ENCODE assay signal across 19 mouse cellular contexts in the genomic region with DNA sequence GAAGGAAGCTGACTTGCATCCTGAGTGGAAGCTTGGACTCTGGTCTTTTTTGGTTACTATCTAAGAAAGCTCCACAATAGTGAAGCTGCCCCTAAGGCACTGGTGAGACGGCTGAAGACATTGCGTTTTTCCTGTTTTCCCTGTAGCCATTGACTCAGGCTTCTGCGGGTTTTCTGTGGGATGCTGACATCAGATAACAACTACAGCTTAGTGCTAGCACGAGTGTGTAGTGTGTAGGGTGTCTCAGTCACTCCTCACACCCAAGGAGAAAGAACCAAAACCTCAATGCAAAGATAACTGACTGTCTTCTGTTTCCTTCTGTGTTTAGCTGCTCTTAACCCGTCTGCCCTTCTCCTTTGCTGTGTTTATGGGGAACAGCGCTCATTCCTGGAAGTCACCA.
"Had no signal": no experiment of that assay in that cellular context is flagged by ENCODE, and none has a peak within 500 bp of the region (broad histone marks: within the 10 kb centered on the region; RNA-seq: fewer than 3 reads in every experiment).

No protein-coding gene starts in this region.

- H3K9me3 ChIP-seq: intestine, embryonic 15.5 days; midbrain, embryonic 10.5 days; midbrain, embryonic 13.5 days; neural tube, embryonic 13.5 days; stomach, embryonic 15.5 days had no signal

- H3K36me3 ChIP-seq: stomach, embryonic 15.5 days had no signal

- H3K9ac ChIP-seq: intestine, embryonic 15.5 days; liver, embryonic 14.5 days; midbrain, embryonic 13.5 days; neural tube, embryonic 13.5 days; stomach, embryonic 15.5 days had no signal

- ATAC-seq: intestine, embryonic 15.5 days; midbrain, embryonic 13.5 days; midbrain, embryonic 16.5 days had no signal

- H3K27ac ChIP-seq: intestine, embryonic 15.5 days; kidney, postnatal 0 days; layer of hippocampus, adult 2 months; liver, embryonic 14.5 days; macrophage; midbrain, embryonic 10.5 days; midbrain, embryonic 13.5 days; neural tube, embryonic 13.5 days; stomach, embryonic 15.5 days had no signal

- DNase-seq: kidney, adult 11 months; layer of hippocampus, adult 9-11 months; retina, postnatal 1 day; right cerebral cortex, postnatal 25 days; spleen, adult 18-20 months; thymus, adult 2 months; thymus, postnatal 14 days; thymus, postnatal 4 days had no signal

- H3K27me3 ChIP-seq: intestine, embryonic 15.5 days; midbrain, embryonic 13.5 days; neural tube, embryonic 13.5 days; stomach, embryonic 15.5 days had no signal

- H3K4me3 ChIP-seq: intestine, embryonic 15.5 days; layer of hippocampus, adult 2 months; midbrain, embryonic 10.5 days; midbrain, embryonic 13.5 days; myocyte; neural tube, embryonic 13.5 days; stomach, embryonic 15.5 days had no signal

- H3K4me2 ChIP-seq: intestine, embryonic 15.5 days; midbrain, embryonic 13.5 days; neural tube, embryonic 13.5 days; stomach, embryonic 15.5 days had no signal
